Mouse (Mus musculus): ENCODE measurements around the gene Taf5. TPM values are rescaled to one million over a fixed set of nuclear protein-coding genes. Genes with fewer than 3 reads are reported as not detected.

Gene Taf5
- polyA plus RNA-seq, 1 experiment from 2014 or later: 4.3 TPM

GRCm38 (mm10) chr19:47050271-47051032 is 17.1 kb upstream of the Taf5 start, which contains the start of gene Pcgf6:
Pcgf6 (minus strand) TSS chr19:47050906.
- peaks cover 8% of the 10 kb centered on the region; the same call in 1 of the 2 replicates for H3K4me1 ChIP-seq (replicated peaks; ENCODE audit: insufficient read depth, low read length)
- H3K4me2 ChIP-seq (ENCODE audit: low read length): peak within 1 kb of the TSS; percentile 93
- H3K27ac ChIP-seq: peak within 1 kb of the TSS; percentile 95
- ATAC-seq (replicated peaks; ENCODE audit: low FRiP score, low read depth) (peak; percentile 80), DNase-seq (ENCODE audit: low spot score) (peak; percentile 81)
- no peaks in the 10 kb centered on the region for H3K27me3 ChIP-seq (ENCODE audit: insufficient read depth, low read length)
- H3K4me3 ChIP-seq (replicated peaks; ENCODE audit: low read depth, low read length): peak within 1 kb of the TSS; percentile 90
- H3K9ac ChIP-seq (ENCODE audit: low read depth, low read length): peak within 1 kb of the TSS; percentile 79
- no peak for TF ChIP-seq CTCF (IDR thresholded peaks at IDR 0.05; ENCODE audit: low read depth)
- WGBS: under 1% methylated on average over 75 of the region's 75 CpGs
- H3K9me3 ChIP-seq (replicated peaks; ENCODE audit: low read length): no peaks in the 10 kb centered on the region
- peaks cover 8% of the 10 kb centered on the region; the same call in 1 of the 2 replicates for H3K36me3 ChIP-seq (ENCODE audit: insufficient read depth, low read length)

GRCm38 (mm10) chr19:47052927-47053326 is 14.6 kb upstream of the Taf5 start:
- Histone ChIP-seq H3K36me3 (ENCODE audit: insufficient read depth, low read length) (no peaks in the 10 kb centered on the region; the same call in 1 of the 2 replicates), H3K4me2 (ENCODE audit: low read length) (no peak overlapping the region), H3K9me3 (replicated peaks; ENCODE audit: low read length) (no peaks in the 10 kb centered on the region), H3K4me1 (replicated peaks; ENCODE audit: insufficient read depth, low read length) (peaks cover 8% of the 10 kb centered on the region; the same call in 1 of the 2 replicates), H3K27ac (0 out of 2 replicates have a peak overlapping the region, but pooled peaks have one; percentile 62), H3K4me3 (replicated peaks; ENCODE audit: low read depth, low read length) (no peak overlapping the region), H3K9ac (ENCODE audit: low read depth, low read length) (no peak overlapping the region), H3K27me3 (ENCODE audit: insufficient read depth, low read length) (no peaks in the 10 kb centered on the region)
- ATAC-seq (replicated peaks; ENCODE audit: low FRiP score, low read depth) (no peak), DNase-seq (ENCODE audit: low spot score) (no peak)
- TF ChIP-seq CTCF (IDR thresholded peaks at IDR 0.05; ENCODE audit: low read depth): peak; percentile 8; the same call in 1 of the 2 replicates
- WGBS: 71% methylated on average over 4 of the region's 4 CpGs

- Histone ChIP-seq H3K4me3 (replicated peaks; ENCODE audit: low read depth, low read length) (no peak overlapping the region), H3K36me3 (ENCODE audit: insufficient read depth, low read length) (no peaks in the 10 kb centered on the region), H3K4me2 (ENCODE audit: low read length) (no peak overlapping the region), H3K9me3 (replicated peaks; ENCODE audit: low read length) (no peaks in the 10 kb centered on the region), H3K27me3 (ENCODE audit: insufficient read depth, low read length) (no peaks in the 10 kb centered on the region), H3K9ac (ENCODE audit: low read depth, low read length) (no peak overlapping the region), H3K4me1 (replicated peaks; ENCODE audit: insufficient read depth, low read length) (peaks cover 8% of the 10 kb centered on the region; the same call in 1 of the 2 replicates), H3K27ac (peak overlapping the region; percentile 65)
- TF ChIP-seq CTCF (IDR thresholded peaks at IDR 0.05; ENCODE audit: low read depth): no peak
- peak; percentile 77; the same call in 1 of the 2 replicates for ATAC-seq (replicated peaks; ENCODE audit: low FRiP score, low read depth)
- DNase-seq (ENCODE audit: low spot score): peak; percentile 64
- WGBS: 62% methylated on average over 4 of the region's 4 CpGs
Observed at GRCm38 (mm10) chr19:47053471-47053870, 14.1 kb upstream of the Taf5 start.

GRCm38 (mm10) chr19:47057684-47058083 is 9.9 kb upstream of the Taf5 start:
- Histone ChIP-seq H3K4me1 (replicated peaks; ENCODE audit: insufficient read depth, low read length) (no peaks in the 10 kb centered on the region), H3K9ac (ENCODE audit: low read depth, low read length) (no peak overlapping the region), H3K36me3 (ENCODE audit: insufficient read depth, low read length) (no peaks in the 10 kb centered on the region), H3K4me3 (replicated peaks; ENCODE audit: low read depth, low read length) (no peak overlapping the region), H3K27me3 (ENCODE audit: insufficient read depth, low read length) (no peaks in the 10 kb centered on the region), H3K27ac (no peak overlapping the region), H3K4me2 (ENCODE audit: low read length) (no peak overlapping the region), H3K9me3 (replicated peaks; ENCODE audit: low read length) (no peaks in the 10 kb centered on the region)
- no peak for TF ChIP-seq CTCF (IDR thresholded peaks at IDR 0.05; ENCODE audit: low read depth)
- WGBS: 91% methylated on average over 1 of the region's 1 CpGs
- ATAC-seq (replicated peaks; ENCODE audit: low FRiP score, low read depth): no peak
- no peak for DNase-seq (ENCODE audit: low spot score)

- Histone ChIP-seq H3K4me2 (ENCODE audit: low read length) (no peak overlapping the region), H3K27me3 (ENCODE audit: insufficient read depth, low read length) (no peaks in the 10 kb centered on the region), H3K9ac (ENCODE audit: low read depth, low read length) (no peak overlapping the region), H3K27ac (no peak overlapping the region), H3K4me3 (replicated peaks; ENCODE audit: low read depth, low read length) (no peak overlapping the region), H3K9me3 (replicated peaks; ENCODE audit: low read length) (no peaks in the 10 kb centered on the region), H3K36me3 (ENCODE audit: insufficient read depth, low read length) (no peaks in the 10 kb centered on the region), H3K4me1 (replicated peaks; ENCODE audit: insufficient read depth, low read length) (no peaks in the 10 kb centered on the region; the same call in 1 of the 2 replicates)
- TF ChIP-seq CTCF (IDR thresholded peaks at IDR 0.05; ENCODE audit: low read depth): peak; percentile 46
- WGBS: 88% methylated on average over 3 of the region's 3 CpGs
- ATAC-seq (replicated peaks; ENCODE audit: low FRiP score, low read depth) (no peak), DNase-seq (ENCODE audit: low spot score) (no peak)
Observed at GRCm38 (mm10) chr19:47065860-47066259, 1.7 kb upstream of the Taf5 start.

- Histone ChIP-seq H3K4me1 (replicated peaks; ENCODE audit: insufficient read depth, low read length) (no peaks in the 10 kb centered on the region; the same call in 1 of the 2 replicates), H3K4me2 (ENCODE audit: low read length) (peak overlapping the region; percentile 60), H3K27ac (peak overlapping the region; percentile 92), H3K27me3 (ENCODE audit: insufficient read depth, low read length) (no peaks in the 10 kb centered on the region), H3K9me3 (replicated peaks; ENCODE audit: low read length) (no peaks in the 10 kb centered on the region), H3K4me3 (replicated peaks; ENCODE audit: low read depth, low read length) (peak overlapping the region; percentile 100), H3K36me3 (ENCODE audit: insufficient read depth, low read length) (no peaks in the 10 kb centered on the region; the same call in 1 of the 2 replicates), H3K9ac (ENCODE audit: low read depth, low read length) (peak overlapping the region; percentile 96)
- TF ChIP-seq CTCF (IDR thresholded peaks at IDR 0.05; ENCODE audit: low read depth): peak; percentile 27; the same call in 1 of the 2 replicates
- ATAC-seq (replicated peaks; ENCODE audit: low FRiP score, low read depth) (peak; percentile 85), DNase-seq (ENCODE audit: low spot score) (peak; percentile 95)
- WGBS: under 1% methylated on average over 62 of the region's 72 CpGs
Observed at GRCm38 (mm10) chr19:47067924-47068611, 522 bp downstream of the Taf5 start.
